17 mouse cellular contexts compared by ENCODE assay signal in the genomic region with DNA sequence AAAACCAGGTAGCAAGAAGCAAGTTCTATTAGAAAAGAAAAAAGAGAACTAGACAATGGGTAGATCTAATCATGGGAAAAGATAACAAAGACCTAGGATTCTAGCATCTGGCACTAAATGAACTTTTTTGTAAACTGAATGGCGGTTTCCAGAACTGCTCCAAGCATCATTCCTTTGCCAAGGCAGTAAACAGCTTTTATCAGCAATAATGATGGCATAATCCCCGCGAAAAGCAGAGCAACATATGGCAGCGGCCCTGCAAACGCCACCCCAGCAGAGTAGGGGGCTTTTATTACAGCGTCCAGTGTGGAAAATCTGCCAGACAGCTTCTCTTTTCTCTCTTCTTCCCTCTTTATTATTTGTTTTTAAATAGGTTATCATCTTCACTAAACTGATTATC.
DNase-seq lines count a peak whose midpoint lies in the region; ATAC-seq and TF ChIP-seq lines count a peak whose summit lies in the region.
"Had no signal": no experiment of that assay in that cellular context is flagged by ENCODE, and none has a peak within 500 bp of the region (broad histone marks: within the 10 kb centered on the region; RNA-seq: fewer than 3 reads in every experiment).

No protein-coding gene starts in this region.

- ATAC-seq in forebrain, embryonic 11.5 days (replicated peaks; ENCODE audit: low FRiP score) = no peak
- peak; percentile 70; the same call in 1 of the 2 replicates for ATAC-seq in midbrain, embryonic 12.5 days (ENCODE audit: low FRiP score, low read depth)
- ATAC-seq in intestine, embryonic 16.5 days = no peak
- ATAC-seq: Patski had no signal

- H3K9me3 ChIP-seq in forebrain, embryonic 10.5 days = no peaks in the 10 kb centered on the region
- H3K9me3 ChIP-seq in forebrain, embryonic 11.5 days (ENCODE audit: control insufficient read depth, low read length) = no peaks in the 10 kb centered on the region
- H3K9me3 ChIP-seq in hindbrain, embryonic 10.5 days = no peaks in the 10 kb centered on the region
- H3K9me3 ChIP-seq in midbrain, embryonic 12.5 days = no peaks in the 10 kb centered on the region
- H3K9me3 ChIP-seq in intestine, embryonic 16.5 days (ENCODE audit: control insufficient read depth, low read length) = no peaks in the 10 kb centered on the region
- H3K9me3 ChIP-seq: limb, embryonic 15.5 days had no signal

- H3K27ac ChIP-seq in forebrain, embryonic 10.5 days = peak overlapping the region; percentile 51
- H3K27ac ChIP-seq in forebrain, embryonic 11.5 days (ENCODE audit: low read depth, low read length) = no peak overlapping the region
- peak overlapping the region; percentile 66 for H3K27ac ChIP-seq in hindbrain, embryonic 10.5 days
- H3K27ac ChIP-seq in midbrain, embryonic 12.5 days (replicated peaks) = peak overlapping the region; percentile 68
- H3K27ac ChIP-seq in intestine, embryonic 16.5 days (ENCODE audit: low read length) = no peak overlapping the region
- no peak overlapping the region for H3K27ac ChIP-seq in thymus, adult 2 months (ENCODE audit: control insufficient read depth, insufficient read depth, low read length)
- H3K27ac ChIP-seq: gastrocnemius, adult 2 months; heart, adult 2 months; limb, embryonic 15.5 days had no signal

- DNase-seq in forebrain, embryonic 10.5 days (ENCODE audit: extremely low spot score, low spot score) = no peak
- no peak for DNase-seq in forebrain, embryonic 11.5 days (ENCODE audit: low spot score)
- DNase-seq in hindbrain, embryonic 10.5 days (ENCODE audit: low spot score) = no peak
- peak; percentile 65 for DNase-seq in retina, embryonic 14.5 days (ENCODE audit: low spot score)
- DNase-seq in thymus, adult 2 months = no peak
- no peak for DNase-seq in layer of hippocampus, postnatal 14 days (ENCODE audit: low spot score in 2 of 2)
- DNase-seq: cerebellum, adult 18-20 months; gastrocnemius, adult 2 months; heart, adult 2 months; heart, postnatal 10 days; kidney, adult 2 months; kidney, postnatal 4 days; thymus, adult 18-20 months had no signal

- H3K27me3 ChIP-seq in forebrain, embryonic 10.5 days (ENCODE audit: poor library complexity, severe bottlenecking) = no peaks in the 10 kb centered on the region
- no peaks in the 10 kb centered on the region for H3K27me3 ChIP-seq in forebrain, embryonic 11.5 days (ENCODE audit: control insufficient read depth, insufficient read depth, low read length)
- no peaks in the 10 kb centered on the region for H3K27me3 ChIP-seq in hindbrain, embryonic 10.5 days (ENCODE audit: insufficient read depth, poor library complexity, severe bottlenecking)
- H3K27me3 ChIP-seq in midbrain, embryonic 12.5 days = no peaks in the 10 kb centered on the region
- H3K27me3 ChIP-seq in intestine, embryonic 16.5 days (replicated peaks; ENCODE audit: control insufficient read depth, insufficient read depth, low read length) = no peaks in the 10 kb centered on the region
- H3K27me3 ChIP-seq in thymus, adult 2 months (ENCODE audit: control insufficient read depth, insufficient read depth, low read length) = no peaks in the 10 kb centered on the region
- H3K27me3 ChIP-seq: limb, embryonic 15.5 days; Patski had no signal

- TF ChIP-seq POLR2A in thymus, adult 2 months (IDR thresholded peaks at IDR 0.05; ENCODE audit: control insufficient read depth, extremely low read depth, insufficient read depth, low read length, poor library complexity) = no peak

- H3K4me2 ChIP-seq in forebrain, embryonic 11.5 days (ENCODE audit: low read depth, low read length, severe bottlenecking) = no peak overlapping the region
- peak overlapping the region; percentile 26 for H3K4me2 ChIP-seq in midbrain, embryonic 12.5 days (replicated peaks)
- no peak overlapping the region for H3K4me2 ChIP-seq in intestine, embryonic 16.5 days (ENCODE audit: low read depth, low read length)
- H3K4me2 ChIP-seq: limb, embryonic 15.5 days had no signal

- H3K36me3 ChIP-seq in forebrain, embryonic 10.5 days (replicated peaks) = no peaks in the 10 kb centered on the region
- H3K36me3 ChIP-seq in forebrain, embryonic 11.5 days (ENCODE audit: control insufficient read depth, insufficient read depth, low read length) = no peaks in the 10 kb centered on the region
- no peaks in the 10 kb centered on the region for H3K36me3 ChIP-seq in hindbrain, embryonic 10.5 days
- no peaks in the 10 kb centered on the region for H3K36me3 ChIP-seq in midbrain, embryonic 12.5 days
- H3K36me3 ChIP-seq in intestine, embryonic 16.5 days (ENCODE audit: control insufficient read depth, insufficient read depth, low read length) = no peaks in the 10 kb centered on the region
- H3K36me3 ChIP-seq in thymus, adult 2 months (ENCODE audit: control insufficient read depth, insufficient read depth, low read length) = no peaks in the 10 kb centered on the region
- H3K36me3 ChIP-seq: limb, embryonic 15.5 days had no signal

- H3K4me1 ChIP-seq in forebrain, embryonic 10.5 days = peaks cover 61% of the 10 kb centered on the region
- no peaks in the 10 kb centered on the region; the same call in 1 of the 2 replicates for H3K4me1 ChIP-seq in forebrain, embryonic 11.5 days (replicated peaks; ENCODE audit: control insufficient read depth, insufficient read depth, low read length)
- peaks cover 33% of the 10 kb centered on the region for H3K4me1 ChIP-seq in hindbrain, embryonic 10.5 days (replicated peaks)
- H3K4me1 ChIP-seq in midbrain, embryonic 12.5 days = peaks cover 45% of the 10 kb centered on the region
- H3K4me1 ChIP-seq in intestine, embryonic 16.5 days (ENCODE audit: control insufficient read depth, insufficient read depth, low read length) = no peaks in the 10 kb centered on the region
- H3K4me1 ChIP-seq in thymus, adult 2 months (replicated peaks; ENCODE audit: control insufficient read depth, insufficient read depth, low read length) = no peaks in the 10 kb centered on the region

- H3K9ac ChIP-seq in forebrain, embryonic 11.5 days (ENCODE audit: low read length) = no peak overlapping the region
- no peak overlapping the region for H3K9ac ChIP-seq in midbrain, embryonic 12.5 days (replicated peaks)
- H3K9ac ChIP-seq in intestine, embryonic 16.5 days (ENCODE audit: low read depth, low read length) = no peak overlapping the region
- H3K9ac ChIP-seq: limb, embryonic 15.5 days had no signal

- no peak overlapping the region for H3K4me3 ChIP-seq in forebrain, embryonic 10.5 days
- H3K4me3 ChIP-seq in forebrain, embryonic 11.5 days (ENCODE audit: low read depth, low read length) = no peak overlapping the region
- H3K4me3 ChIP-seq in hindbrain, embryonic 10.5 days = no peak overlapping the region
- H3K4me3 ChIP-seq in midbrain, embryonic 12.5 days = no peak overlapping the region
- no peak overlapping the region for H3K4me3 ChIP-seq in intestine, embryonic 16.5 days (ENCODE audit: low read length)
- H3K4me3 ChIP-seq in thymus, adult 2 months (ENCODE audit: control insufficient read depth, insufficient read depth, low read length) = no peak overlapping the region
- H3K4me3 ChIP-seq: gastrocnemius, adult 2 months; heart, adult 2 months; limb, embryonic 15.5 days had no signal

- no peak for TF ChIP-seq CTCF in thymus, adult 2 months (IDR thresholded peaks at IDR 0.05; ENCODE audit: borderline replicate concordance, control insufficient read depth, extremely low read depth, insufficient read depth, low read length, poor library complexity)

- 45% methylated on average over 6 of the region's 6 CpGs for WGBS in forebrain, embryonic 10.5 days
- WGBS in forebrain, embryonic 11.5 days = 38% methylated on average over 6 of the region's 6 CpGs
- 48% methylated on average over 6 of the region's 6 CpGs for WGBS in hindbrain, embryonic 10.5 days
- 28% methylated on average over 6 of the region's 6 CpGs for WGBS in midbrain, embryonic 12.5 days
- 53% methylated on average over 6 of the region's 6 CpGs for WGBS in intestine, embryonic 16.5 days
- WGBS in thymus, adult 2 months = 89% methylated on average over 6 of the region's 6 CpGs

Comparison
In these comparisons a context has a peak if more than half of its experiments do, and no peak if none do; other contexts are left out.
1. H3K27ac ChIP-seq: peak in forebrain, embryonic 10.5 days (single experiment), hindbrain, embryonic 10.5 days (single experiment) and midbrain, embryonic 12.5 days (single experiment); none in forebrain, embryonic 11.5 days (single experiment), intestine, embryonic 16.5 days (single experiment) and thymus, adult 2 months (single experiment).